Mouse (Mus musculus) brain, embryonic 14.5 days (tissue): Measurements from ENCODE around the gene Zcchc17.

Source experiments
- CTCF ChIP-seq: fragments of 200-500 bp; IDR thresholded peaks from 2 replicates; pipeline ENCODE4 v1.5.1; 2012; ENCODE audit warnings: inconsistent platforms, mild to moderate bottlenecking, moderate library complexity, borderline replicate concordance; ENCODE audit not compliant: insufficient read depth, insufficient read length; ENCODE audit errors: extremely low read depth
- POLR2A ChIP-seq: fragments of 200-500 bp; IDR thresholded peaks from 2 replicates; pipeline ENCODE4 v1.6.1; 2012; ENCODE audit warnings: mild to moderate bottlenecking, inconsistent platforms, borderline replicate concordance; ENCODE audit not compliant: poor library complexity, insufficient read depth, insufficient read length, severe bottlenecking; ENCODE audit errors: extremely low read depth

- no peak for TF ChIP-seq CTCF
- TF ChIP-seq POLR2A: no peak
These were observed 85.9 kb downstream of the Zcchc17 start for GRCm38 (mm10) chr4:130273698-130274345.
